Mouse (Mus musculus) frontal cortex, postnatal 36 days (tissue): ENCODE results near the gene Trim23.
"Not testable (repeated sequence)": the region's sequence is repeated elsewhere in the genome, so short reads cannot be mapped to it uniquely, and the experiment has no call there.

Experiments
- DNase-seq, 2 experiments: peaks; one replicate each; pipeline ENCODE4 v3.0.0; 2022; ENCODE audit warnings: low spot score in 2 of 2

Trim23 gene

DNA sequence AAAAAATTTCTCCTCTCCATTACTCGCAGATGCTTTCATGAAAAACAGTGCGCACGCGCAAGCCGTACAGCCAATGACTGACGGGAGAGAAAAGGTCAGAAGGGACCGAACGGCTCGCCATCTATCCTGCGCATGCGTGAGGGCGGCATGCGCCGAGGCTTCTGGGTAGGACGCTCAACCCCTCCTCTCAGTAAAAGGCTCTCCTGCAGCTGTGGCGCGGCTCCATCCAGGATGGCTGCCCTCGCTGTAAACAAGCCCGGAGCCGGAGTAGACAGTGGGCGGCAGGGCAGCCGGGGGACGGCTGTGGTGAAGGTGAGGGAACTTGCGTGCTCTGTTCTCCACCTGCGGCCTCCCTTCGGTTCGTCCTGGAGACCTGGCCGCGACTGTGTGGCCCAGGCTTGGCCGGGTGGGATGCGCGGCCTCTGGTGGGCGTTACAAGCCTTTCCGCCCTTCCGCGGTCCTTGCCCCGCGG lies at the start of gene Trim23:
Gene Trim23 (plus strand): TSS at position 148 of the 472 bp plus-strand sequence.
- peak; percentile 97 for DNase-seq

DNA sequence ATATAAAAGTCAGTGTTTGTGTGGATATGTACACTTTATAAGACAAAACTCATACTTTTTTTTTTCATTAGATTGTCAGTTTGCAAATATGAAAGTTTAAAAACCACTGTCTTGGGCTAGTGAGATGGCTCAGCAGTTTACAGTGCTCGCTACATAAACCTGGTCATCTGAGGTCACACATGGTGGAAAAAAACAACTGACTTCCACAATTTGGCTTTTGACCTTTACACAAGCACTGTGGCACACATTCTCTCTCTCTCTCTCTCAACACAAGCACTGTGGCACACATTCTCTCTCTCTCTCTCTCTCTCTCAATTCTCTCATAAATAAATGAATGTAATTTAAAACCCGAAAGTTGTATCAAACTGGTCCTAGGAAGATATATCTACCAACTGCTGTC lies 46.0 kb upstream of the Trim23 start:
- no peak for DNase-seq

DNA sequence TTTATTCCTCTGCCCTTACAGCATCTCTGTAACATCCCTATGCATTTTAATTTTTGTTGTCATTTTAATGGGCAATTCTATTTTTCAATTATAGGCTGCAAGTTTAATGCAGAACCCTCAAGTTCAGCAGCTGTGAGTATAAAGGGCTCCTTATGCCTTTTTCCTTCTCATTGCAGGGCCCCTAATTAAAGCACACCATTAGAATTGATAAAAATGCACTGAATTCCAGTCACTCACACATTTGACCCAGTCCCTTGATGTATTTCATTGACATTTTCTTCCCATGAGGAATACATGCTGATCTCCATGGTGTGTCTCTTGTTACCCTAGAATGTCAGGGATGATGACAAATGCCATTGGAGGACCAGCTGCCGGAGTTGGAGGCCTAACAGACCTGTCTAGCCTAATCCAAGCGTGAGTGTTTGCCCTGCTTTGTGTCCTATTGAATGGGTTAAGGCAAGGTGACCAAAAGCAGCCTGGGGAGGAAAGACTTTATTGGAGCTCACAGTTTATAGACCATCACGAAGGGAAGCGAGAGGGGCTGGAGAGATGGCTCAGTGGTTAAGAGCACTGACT lies 44.0 kb upstream of the Trim23 start:
- no peak for DNase-seq

DNA sequence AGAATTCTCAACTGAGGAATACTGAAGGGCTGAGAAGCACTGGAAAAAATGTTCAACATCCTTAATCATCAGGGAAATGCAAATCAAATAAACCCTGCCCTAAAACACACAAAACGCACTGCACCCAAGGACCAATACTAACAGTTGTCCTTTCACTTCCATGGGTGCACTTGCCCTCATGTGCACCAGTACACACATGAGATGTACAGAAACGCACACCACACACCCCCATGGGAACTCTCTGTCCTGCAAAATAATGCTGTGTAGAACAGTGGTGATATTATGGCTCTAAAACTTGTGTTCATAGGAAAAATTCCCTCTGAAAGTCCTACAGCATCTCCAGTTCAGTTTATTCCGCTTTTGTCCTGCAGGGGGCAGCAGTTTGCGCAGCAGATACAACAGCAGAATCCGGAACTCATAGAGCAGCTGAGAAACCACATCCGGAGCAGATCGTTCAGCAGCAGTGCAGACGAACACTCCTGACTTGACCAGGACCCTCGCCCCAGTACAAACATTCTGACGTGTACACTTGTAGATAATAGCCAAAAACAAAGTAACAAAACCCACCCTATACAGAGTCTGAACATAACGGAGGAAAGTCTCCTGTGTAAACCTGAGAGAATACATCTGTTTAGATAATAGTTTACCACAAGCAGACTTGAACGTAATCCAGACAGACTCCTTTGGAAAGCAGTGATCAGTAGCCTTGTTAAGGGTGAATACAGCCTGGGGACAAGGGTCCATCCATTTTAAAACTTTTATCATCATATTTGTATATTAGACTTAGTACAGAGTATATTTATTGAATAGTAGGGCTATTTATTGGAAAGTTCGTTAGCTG lies 39.0 kb upstream of the Trim23 start:
- DNase-seq, result peak; percentile 73 to 90

DNA sequence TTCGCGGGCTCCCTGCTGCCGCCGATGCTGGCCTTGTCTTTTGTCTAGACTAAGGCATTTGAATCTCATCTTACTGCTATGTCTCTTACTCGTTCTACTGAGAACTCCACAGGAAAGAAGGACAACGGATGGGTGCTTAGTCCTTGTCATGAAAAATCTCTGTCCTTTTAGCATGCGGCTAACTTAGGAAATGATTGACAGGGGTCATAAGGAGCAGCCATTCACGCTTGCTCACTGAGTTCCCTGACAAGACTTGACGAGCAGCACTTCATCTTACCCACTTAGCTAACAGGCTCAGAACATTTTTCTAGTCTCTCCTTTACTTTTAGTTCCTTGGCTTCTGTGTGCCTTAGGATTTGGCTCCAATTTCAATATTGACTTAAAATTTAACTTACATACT lies 33.7 kb upstream of the Trim23 start:
- DNase-seq, result no peak

DNA sequence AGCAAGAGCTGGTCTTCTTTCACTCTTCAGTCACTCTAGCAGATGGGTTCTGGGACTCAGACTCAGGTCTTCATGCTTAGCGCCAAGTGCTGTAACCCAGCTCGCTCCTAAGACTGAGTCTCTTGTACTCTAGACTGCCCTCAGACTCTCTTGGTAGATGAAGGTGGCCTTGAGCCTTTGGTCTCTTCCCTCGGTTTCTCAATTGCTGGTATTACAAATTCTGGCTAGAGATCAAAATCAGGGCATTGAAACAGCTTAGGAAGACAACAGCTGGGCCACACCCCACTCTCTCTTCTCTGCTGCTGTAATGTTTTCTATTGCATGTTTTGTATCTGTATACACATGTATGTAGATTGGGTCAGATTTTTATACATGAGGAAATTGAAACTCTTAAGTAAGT lies 33.0 kb upstream of the Trim23 start:
- no peak for DNase-seq

DNA sequence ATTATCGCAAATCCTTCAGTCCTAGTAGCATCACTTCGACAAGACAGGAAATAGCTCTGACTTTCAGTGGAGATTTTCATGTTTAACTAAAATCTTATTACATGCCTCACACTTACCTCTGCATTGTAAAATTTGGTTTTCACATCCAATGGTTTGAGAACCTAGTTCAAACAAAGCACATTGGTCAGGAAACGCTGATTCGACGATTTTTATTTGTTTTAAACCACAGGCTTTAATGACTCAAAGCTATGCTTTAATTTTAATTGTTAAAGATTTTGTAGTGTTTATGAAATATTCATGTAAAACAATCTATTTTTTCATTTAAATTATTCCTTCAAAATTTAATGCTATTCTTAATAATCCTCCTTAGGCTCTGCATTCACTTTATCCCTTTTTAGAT lies 24.4 kb upstream of the Trim23 start:
- DNase-seq, result no peak

DNA sequence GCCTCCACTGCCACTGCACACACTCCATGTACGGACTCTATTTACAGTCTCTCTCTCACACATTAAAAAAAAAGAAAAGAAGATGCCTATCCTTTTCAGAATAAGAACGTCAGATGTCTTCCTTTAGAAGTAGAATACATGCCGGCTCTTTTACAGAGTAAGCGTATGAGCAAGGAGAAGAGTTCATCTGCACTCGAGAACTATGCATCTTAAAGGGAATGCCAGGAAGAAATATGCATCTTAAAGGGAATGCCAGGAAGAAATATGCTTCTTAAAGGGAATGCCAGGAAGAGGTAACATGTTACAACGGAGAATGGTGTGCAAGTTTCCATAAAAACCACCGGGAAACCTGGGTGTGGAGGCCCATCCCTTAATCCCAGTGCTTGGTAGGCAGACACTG lies 23.5 kb upstream of the Trim23 start:
- DNase-seq, result no peak

DNA sequence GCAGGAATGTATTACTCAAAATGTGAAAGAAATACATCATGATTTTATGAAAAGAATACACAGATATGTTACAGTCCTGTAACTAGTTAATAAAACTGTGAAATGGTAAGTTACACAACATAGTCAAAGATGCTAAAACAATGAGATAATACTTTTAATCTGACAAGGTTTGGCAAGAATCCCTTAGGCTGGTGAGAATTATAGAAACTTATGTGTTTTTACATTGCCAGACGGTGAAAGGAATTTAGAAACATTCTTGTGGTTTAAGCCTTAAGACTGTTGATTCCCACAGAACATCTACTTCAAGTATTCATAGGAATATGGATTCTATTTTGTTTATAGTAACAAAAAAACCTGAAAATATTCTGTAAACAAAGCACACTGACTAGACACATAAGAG lies 22.9 kb upstream of the Trim23 start:
- no peak for DNase-seq

DNA sequence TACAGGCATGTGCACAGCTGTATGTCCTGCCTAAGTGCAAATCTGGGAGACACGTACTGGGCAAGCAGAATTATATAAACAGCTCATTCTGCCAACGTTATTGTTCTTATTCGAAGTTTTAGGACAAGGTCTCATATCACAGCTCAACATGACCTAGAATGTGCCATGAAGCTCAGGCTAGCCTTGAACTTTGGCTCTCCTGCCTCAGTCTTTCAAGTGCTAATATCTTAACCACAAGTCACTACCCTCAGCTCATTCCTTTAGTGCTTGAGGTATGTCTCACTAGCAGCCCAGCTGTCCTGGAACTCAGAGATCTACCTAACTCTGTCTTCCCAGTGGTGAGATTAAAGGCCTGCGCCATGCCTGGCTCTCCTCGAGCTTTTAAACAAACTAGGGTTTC lies 6.9 kb upstream of the Trim23 start:
- DNase-seq, result no peak

DNA sequence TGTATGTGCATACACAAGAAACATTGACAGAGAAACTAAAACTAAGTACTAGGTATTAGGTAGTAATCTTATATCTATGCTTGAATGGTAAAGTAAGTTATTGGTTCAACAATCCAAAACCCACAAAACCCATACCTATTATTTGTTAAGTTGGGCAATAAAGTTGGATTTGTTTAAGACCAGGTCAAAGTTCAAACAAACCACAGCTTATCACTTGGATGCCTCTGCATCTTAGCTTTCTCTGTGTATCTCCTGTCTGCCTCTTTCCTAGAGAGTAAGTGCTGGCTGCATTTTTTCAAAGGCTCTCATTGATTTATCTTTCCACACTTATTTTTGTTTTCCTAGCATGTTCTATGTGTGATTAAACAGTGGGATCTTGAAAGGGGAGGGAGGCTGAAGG lies 6.1 kb upstream of the Trim23 start:
- DNase-seq, result no peak

DNA sequence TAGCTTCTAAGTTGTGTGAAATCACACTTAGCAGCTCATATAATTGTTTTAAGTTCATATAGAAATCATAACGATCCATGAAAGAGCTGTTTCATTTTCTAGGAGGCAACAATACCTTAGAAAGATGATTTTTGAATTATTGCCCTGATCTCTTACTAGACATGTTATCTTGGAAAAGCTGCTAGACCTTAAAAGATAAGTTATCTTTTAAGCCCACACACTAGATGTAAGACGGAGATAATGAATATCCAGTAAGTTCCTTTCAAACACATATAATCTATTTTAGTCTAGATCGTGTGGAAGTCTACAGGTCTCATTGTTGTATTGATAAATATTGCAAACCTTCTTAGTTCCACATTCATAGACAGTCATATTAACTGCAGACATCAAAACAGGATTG lies 1.7 kb upstream of the Trim23 start:
- DNase-seq, result no peak

DNA sequence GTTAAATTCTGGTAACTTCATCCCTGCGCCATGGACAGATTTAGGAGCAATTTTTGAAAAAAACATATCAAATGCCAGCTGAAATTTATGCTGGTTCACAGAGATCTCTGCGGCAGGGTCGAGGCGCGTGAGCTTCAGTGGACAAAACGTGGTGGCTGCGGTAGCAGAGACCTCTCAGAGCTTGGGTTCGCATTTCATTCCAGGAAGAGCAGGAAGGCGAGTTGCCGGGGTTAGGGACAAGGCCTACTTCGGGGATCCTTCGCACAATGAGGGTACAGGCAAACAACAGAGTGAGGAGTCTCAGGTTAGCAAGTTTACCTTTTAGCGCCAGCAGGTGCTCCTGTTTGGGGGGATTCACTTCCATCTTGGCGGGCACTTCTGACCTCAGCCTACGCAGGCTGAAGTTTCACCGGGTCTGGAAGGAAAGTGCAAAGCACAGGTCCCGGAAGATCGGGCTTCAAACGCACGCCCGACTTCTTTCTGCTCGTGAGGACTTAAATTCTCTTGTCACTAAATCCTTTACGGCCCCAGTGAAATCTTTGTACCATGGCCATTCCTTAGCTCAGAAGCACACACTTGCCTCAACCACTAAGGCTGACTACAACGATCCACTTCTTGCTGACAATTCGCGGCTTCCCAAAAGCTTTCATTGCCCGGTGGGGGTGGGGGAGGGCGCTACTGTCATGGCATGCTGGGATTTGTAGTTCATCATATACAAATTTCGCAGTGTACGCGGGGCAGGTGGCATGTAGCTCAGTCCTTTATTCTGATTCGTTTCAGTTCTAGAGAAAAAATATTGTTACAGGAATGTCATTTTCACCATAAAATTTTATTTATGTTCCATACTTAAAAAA lies 574 bp upstream of the Trim23 start, which contains the start of gene Trappc13:
Gene Trappc13 (minus strand): TSS at position 674 of the 854 bp plus-strand sequence.
- no peak for DNase-seq

DNA sequence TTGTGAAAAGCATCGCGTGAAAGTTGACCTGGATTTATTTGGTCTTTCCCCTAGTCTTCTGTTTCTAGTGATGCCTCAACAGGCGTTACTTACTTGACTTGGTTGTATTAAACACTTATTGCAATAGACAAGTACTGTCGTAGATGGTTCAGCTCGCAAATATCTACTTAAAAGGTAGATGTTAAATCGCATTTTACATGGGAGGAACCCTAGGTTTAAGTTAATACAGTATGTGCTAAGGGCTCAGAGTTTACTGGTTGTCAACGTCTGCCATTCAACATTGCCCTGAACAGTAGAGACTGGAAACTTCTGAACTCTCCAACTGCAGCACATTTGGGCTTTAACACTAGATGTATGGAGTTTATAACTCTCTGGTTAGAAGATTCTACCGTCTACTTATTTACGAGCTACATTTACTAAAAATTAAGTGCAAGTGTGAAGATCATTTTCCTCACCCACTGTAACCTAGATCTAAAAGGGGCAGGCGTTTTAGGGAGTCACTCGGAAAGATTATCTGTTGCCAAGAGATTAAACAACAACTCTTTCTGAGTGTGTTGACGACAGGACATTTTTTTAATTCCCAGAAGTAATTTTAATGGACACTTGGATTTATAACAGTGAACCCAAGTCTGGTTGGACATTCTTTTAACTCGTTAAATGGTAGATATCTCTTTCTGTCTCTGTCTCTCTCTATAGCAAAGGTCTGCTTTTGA lies 735 bp downstream of the Trim23 start:
- no peak for DNase-seq

DNA sequence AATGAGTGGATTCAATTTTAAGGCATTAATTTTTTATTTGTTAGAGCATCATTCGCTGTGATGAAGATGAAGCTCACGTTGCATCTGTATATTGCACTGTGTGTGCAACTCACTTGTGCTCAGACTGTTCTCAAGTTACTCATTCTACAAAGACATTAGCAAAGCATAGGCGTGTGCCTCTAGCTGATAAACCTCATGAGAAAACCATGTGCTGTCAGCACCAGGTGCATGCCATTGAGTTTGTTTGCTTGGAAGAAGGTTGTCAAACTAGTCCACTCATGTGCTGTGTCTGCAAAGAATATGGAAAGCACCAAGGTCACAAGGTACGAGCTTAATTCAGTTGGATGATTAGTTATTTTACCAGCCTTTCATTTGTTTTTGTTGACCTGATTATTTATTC lies 8.8 kb downstream of the Trim23 start:
- DNase-seq, result no peak

DNA sequence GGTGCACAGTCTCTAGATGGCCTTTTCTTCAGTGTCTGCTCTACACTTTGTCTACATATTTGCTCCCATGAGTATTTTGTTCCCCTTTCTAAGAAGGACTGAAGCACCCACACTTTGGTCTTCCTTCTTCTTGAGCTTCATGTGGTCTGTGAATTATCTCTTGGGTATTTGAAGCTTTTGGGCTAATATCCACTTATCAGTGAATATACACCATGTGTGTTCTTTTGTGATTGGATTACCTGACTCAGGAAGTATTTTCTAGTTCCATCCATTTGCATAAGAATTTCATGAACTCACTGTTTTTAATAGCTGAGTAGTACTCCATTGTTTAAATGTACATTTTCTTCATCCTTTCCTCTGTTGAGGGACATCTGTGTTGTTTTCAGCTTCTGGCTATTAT lies 17.3 kb downstream of the Trim23 start:
- not testable (repeated sequence) for DNase-seq

DNA sequence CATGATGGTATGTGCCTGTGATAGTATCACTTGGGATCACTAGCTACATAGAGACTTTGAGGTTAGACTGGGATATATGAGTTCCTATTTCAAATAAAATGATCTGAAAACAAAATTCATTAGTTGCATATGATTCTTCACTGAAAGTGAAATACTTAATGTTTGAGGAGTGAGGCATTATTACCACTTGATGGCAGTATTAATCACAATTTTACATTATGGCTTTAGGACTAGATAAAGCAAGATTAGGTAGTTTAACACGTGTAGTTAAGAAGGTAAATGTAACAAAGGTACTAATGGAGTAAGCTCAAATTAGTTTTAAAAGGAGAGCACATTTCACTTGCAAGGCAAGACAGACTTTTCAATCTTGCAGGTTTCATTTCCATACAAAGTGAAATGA lies 25.7 kb downstream of the Trim23 start:
- DNase-seq, result no peak

DNA sequence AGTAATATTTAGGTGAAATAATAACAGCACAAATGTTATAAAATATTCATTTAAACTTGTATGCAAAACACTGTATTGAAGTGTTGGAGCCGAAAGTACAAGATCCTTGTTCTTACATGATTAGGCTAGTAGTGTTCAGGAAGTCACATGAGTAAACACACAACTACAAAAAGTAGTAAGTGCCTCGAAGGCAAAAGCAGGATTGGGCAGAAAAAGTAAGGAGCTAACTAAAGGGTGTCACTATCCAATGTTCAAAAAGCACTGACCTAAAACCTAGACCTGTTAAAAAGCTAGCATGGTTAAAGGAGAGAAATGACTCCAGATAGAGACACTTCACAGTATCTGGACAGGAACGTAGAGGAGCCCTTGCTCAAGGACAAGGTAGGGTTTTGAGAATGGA lies 48.9 kb downstream of the Trim23 start:
- DNase-seq, result no peak

DNA sequence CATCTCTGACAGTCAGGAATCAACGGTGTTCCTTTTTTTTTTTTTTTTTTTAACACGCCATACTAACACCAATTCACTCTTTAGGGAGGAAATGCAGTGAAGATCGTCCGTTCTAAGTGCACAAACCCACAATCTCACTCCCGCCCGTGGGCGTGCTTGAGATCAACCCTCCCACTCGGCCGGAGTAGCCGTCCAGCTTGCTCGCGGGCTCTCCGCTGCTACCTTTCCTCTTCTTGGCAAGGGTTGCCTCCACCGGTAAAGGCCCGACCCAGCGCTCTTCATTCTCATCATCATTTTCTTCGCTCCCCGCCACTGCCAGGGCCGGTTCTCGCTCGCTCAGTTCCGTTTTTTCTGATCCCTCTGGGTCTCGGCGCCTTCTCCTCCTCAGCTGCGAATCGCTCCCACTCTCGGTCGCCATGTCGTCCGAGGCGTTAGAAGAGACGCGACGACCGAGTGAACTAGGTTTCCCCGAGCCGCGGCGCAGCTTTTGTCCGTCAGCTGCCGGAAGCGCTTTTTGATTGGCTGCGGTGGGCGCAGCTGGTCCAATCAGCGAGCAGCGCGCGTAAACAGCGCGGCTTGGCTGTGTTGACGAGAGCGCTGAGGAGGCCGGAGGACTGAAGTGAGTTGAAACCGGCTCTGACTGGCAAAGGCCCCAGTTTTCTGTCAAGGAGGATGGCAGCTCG lies 49.9 kb downstream of the Trim23 start, which contains the start of the genes Cenpk and Ppwd1:
Gene Cenpk (plus strand): TSS at position 228 of the 683 bp plus-strand sequence.
Gene Ppwd1 (minus strand): TSS at position 460 of the 683 bp plus-strand sequence.
- peak; percentile 97 to 98 for DNase-seq

DNA sequence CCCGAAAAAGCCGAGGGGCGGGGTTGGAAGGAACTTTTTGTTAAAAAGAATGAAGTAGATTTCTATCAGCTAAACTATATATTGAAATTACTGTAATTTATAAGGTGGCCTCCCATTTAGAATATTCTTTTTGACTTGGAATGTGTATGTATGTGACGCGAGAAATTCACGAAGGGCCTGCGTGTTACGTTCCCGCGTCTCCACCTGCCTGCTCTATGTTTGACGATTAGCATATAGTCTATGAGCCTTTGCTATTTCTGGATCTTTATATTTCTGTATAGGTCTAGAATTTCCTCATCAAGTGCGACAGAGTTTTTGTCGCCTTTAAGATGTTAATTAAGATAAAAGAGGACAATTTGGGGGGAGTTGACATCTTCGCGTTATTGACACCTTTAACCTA lies 50.6 kb downstream of the Trim23 start:
- no peak for DNase-seq
